Mouse (Mus musculus) embryonic stem cell, embryonic (primary cell): ENCODE results near the gene Tspyl2.
"Not testable (repeated sequence)": the region's sequence is repeated elsewhere in the genome, so short reads cannot be mapped to it uniquely, and the experiment has no call there.

Source experiments
- CTCF ChIA-PET, 4 experiments: fragments of 300-600 bp in 2 of 4; fragments of 350-600 bp in 2 of 4; sonication (Branson Sonifier 250); formaldehyde crosslinking; loops; one replicate each; lab custom pipeline; 2022; ENCODE audit warnings: inconsistent platforms in 2 of 4; lab: Charles Lee
- POLR2A ChIA-PET, 4 experiments: fragments of 300-600 bp in 2 of 4; fragments of 350-600 bp in 2 of 4; sonication (Branson Sonifier 250); formaldehyde crosslinking; loops; one replicate each; lab custom pipeline; 2022; ENCODE audit warnings: antibody characterized with exemption in 4 of 4, inconsistent platforms in 1 of 4; lab: Charles Lee

The Tspyl2 gene

DNA sequence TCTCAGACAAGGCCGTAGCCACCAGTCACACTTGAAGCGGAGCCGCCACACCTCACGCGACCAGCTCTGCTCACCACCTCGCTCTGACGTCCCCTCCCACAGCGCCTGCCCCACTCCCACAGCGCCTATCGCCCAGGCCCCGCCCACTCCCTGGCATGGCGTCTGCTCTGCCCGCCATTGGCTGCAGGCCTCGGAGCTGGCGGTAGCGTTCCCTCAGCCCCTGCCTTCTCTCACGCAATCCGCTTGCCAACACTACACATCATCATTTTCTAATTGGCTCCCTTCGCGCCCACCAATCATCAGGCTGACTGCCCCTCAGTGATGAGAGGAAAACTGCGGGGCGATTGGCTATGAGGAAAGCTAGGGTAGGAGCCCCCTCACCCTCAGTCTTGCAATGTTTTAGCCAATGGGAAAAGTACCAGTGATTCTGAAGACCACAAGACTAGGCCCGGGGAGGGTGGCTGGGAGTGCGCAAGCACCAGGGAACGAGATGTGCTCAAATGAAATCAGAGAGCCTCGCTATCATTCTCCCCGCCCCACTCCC is at the start of gene Tspyl2:
TSS of gene Tspyl2 (minus strand) at position 68 of the 544 bp plus-strand sequence.
- POLR2A ChIA-PET, result interaction anchor here in 3 of 4 experiments (0.5 to 4.6 kb wide), 38 partner anchors 9 to 1524 kb away, joined by 3 to 61 read pairs (median 4); partner anchors contain the start of genes Kantr (in 3 of the 3), Kdm5c (in 3 of the 3), Gpr143 (in 2 of the 3) and Gnl3l (in 1 of the 3)
- CTCF ChIA-PET, result no interaction called here

DNA sequence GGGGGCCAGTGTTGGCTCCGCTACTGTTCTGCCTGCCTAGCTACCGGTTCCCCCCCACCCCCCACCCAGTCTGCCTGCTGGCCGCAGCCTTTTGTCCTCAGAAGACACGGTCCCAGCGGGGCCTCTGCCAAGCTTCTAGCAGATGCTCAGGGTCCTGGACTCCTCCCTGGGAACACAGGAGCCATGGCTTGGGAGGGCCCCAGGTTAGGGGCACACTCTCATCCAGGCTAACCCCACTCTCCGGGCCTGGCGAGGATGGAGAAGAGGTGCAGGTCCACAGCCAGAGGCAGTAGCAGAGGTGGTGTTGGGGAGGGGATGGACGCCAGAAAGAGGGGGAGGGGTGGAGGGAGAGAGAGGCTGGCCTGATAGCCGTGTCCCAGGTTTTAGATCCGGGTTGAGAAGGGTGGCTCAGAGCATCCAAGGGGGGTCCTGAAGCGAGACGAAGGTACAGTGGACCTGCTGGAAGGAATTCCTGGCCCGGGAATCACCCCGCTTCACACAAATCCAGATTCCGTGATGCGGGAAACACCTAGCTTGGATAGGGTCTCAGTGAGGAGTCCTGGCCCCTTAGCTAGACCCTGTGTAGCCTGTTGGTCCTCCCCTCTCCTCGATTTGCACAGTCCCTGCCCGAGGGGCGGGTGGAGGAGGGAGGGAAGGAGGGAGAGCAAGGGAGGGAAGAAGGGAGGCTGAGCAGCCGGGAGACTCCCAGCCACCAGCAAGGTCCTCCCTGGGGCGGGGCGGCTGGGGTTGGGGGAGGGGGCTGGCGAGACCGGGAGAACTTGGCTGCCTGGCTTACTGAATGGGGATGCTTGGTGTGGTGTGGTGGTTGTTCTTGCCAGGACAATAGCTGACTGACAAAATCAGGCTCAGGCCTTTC is 26.4 kb upstream of the Tspyl2 start, which contains the start of gene Gpr173:
TSS of gene Gpr173 (minus strand) at position 308 of the 877 bp plus-strand sequence.
- ChIA-PET CTCF (interaction anchor here in 1 of 4 experiments (0.6 kb wide), 1 partner anchor 193 kb away, joined by 7 read pairs; no protein-coding TSS in a partner anchor), POLR2A (interaction anchor here in 3 of 4 experiments (0.6 to 2.3 kb wide), 6 partner anchors 9 to 1256 kb away, joined by 3 to 9 read pairs (median 3); partner anchors contain the start of gene Tspyl2 (in 1 of the 3))

DNA sequence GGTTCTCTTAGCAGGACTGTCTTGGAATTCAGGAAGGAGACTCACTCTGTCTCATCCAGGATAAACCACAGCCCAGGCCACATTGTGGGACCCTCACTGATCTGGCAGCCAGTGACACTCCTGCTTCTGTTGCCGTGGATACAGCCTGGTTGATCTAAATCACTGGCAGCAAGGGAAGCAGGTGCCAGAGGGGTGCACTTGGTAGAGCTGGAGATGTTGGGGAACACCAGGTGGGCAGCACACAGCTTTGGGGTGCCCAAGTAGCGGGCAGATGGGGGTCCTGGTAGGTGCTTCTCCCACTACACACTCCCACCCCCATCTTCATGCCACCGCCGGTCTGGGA is 25.8 kb upstream of the Tspyl2 start:
- POLR2A ChIA-PET, result interaction anchor here in 2 of 4 experiments (0.8 to 2.3 kb wide), 3 partner anchors 8 to 26 kb away, joined by 3 to 9 read pairs (median 3); partner anchors contain the start of gene Tspyl2 (in 1 of the 2)
- CTCF ChIA-PET, result interaction anchor here in 1 of 4 experiments (0.6 kb wide), 1 partner anchor 192 kb away, joined by 7 read pairs; no protein-coding TSS in a partner anchor

DNA sequence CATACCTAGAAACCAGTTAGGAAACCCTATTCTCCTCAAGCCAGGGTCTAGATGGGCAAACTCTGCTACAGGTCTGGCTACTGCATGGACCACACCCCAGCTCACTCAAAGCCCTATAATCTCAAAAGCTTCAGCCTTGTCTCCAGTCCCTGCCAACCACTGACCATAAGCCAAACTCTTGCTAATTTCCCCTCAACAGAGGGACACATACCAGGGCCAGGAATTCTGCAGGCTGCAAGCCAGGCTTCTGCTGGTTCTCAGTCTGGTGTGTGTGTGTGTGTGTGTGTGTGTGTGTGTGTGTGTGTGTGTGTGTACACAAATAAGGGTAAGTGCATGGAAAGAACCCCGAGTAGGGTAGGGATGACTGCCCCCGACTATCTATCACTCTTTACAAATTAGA is 24.2 kb upstream of the Tspyl2 start:
- ChIA-PET CTCF (no interaction called here), POLR2A (interaction anchor here in 1 of 4 experiments (0.7 kb wide), 1 partner anchor 12 kb away, joined by 5 read pairs; no protein-coding TSS in a partner anchor)

DNA sequence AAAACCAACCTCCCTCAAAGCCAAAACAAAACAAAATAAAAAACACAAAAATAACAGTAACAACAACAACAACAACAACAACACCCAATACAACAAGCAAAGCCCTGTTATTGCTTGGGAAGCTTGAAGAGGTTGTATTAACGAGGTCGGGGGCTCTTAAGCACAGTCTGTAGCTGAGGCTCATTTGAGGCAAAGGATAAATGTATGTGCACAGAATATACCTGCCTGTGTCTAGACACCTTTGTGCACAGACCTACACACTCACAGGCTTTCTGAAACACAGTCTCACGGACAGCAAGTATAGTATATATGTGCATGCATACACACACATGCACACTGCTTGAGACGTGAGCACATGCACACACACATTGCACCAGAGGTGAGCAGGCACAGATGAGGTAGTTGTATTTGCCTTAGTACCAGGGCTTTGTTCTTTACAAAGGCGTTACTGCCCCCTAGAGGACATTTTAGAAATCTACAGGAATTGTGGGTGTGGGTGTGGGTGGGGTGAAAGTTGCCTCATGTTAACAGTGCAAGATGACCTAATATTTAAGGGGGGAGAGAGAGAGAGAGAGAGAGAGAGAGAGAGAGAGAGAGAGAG is 10.4 kb upstream of the Tspyl2 start:
- POLR2A ChIA-PET, result interaction anchor here in 1 of 4 experiments (0.8 kb wide), 1 partner anchor 16 kb away, joined by 3 read pairs; no protein-coding TSS in a partner anchor
- CTCF ChIA-PET, result interaction anchor here in 2 of 4 experiments (0.6 to 1.1 kb wide), 2 partner anchors 26 to 481 kb away, joined by 3 to 5 read pairs; partner anchors contain the start of gene Kantr (in 1 of the 2)

DNA sequence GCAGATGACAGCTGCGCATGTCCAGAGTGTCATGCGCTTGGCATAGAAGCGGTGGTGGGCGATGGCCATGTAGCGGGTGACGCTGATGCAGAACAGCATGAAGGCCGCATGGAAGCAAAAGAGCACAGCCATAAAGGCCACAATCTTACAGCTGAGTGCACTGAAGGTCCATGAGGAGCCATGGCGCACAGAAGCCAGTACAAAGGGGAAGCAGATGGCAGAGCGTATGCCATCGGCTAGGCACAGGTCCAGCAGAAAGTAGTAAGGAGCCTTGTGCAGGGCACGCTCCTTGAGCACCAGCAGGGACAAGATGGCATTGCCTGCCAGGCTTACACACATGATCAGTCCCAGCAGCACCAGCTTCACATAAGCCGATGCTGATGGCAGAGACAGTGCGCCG is 4.8 kb upstream of the Tspyl2 start:
- ChIA-PET POLR2A (interaction anchor here in 2 of 4 experiments (0.6 to 3.0 kb wide), 4 partner anchors 10 to 22 kb away, joined by 3 to 16 read pairs (median 8); partner anchors contain the start of gene Gpr173 (in 1 of the 2)), CTCF (no interaction called here)

DNA sequence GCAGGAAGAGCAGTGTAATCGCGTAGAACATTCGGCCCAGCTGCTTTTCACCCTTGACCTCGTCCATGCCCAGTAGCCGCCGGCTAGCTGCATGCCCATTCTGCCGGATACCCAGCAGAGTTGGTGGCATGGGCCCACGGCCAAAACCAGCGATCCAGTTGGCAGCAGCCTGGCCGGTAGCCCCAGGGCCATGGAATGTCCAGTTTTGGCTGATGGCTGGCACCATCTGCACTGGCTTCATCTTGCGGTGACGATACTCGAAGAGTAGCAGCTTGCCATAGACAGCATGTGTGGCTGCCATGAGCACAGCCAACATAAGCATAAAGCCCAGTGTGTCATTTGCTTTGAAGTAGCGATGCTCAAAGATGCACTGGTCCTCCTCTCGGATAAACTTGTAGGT is 4.4 kb upstream of the Tspyl2 start:
- POLR2A ChIA-PET, result interaction anchor here (0.8 to 3.0 kb wide), 6 partner anchors 10 to 19 kb away, joined by 3 to 16 read pairs (median 5); partner anchors contain the start of gene Kantr (in 2 of the 4)
- CTCF ChIA-PET, result no interaction called here

DNA sequence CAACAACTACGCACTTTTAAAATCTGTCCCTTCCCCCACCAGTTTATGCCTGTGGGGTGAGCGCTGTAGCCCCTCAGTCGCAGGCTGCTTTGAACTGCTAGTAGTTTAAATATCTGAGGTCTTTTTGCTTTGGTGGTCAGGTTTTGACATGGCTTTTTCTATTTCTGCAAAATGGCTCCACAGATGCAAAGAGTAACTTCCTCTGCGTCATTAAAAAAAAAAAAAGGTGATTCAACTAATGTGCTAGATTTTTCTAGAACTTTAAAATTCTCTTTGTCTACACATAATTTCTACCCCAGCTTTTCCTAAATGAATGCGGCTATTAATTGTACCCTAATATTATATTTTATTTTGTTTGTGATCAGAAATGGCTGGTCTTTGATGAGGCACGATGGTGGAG is 678 bp upstream of the Tspyl2 start:
- ChIA-PET CTCF (no interaction called here), POLR2A (interaction anchor here in 3 of 4 experiments (0.6 to 4.6 kb wide), 37 partner anchors 9 to 1326 kb away, joined by 3 to 61 read pairs (median 4); partner anchors contain the start of genes Kantr (in 3 of the 3), Kdm5c (in 3 of the 3), Gpr143 (in 2 of the 3) and Gnl3l (in 1 of the 3))

DNA sequence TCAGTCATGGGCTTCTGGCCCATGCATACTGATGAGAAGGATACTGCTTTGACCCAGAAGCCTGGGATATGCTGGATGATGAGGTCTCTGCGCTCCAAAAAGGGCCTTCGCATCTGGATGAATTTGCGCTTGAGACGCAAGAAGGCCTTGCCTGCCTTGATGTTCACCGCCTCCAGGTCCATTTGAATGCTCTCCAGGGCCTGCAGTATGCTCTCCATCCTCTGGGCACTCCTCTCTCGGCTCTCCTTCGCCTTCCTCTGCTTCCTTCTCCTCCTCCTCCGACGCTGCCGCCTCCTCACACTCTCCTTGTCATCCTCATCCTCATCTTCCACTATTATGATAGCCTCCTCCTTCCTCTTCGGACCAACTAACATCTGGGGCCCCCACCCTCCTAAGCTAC is 729 bp downstream of the Tspyl2 start:
- ChIA-PET CTCF (no interaction called here), POLR2A (interaction anchor here in 2 of 4 experiments (1.0 to 4.6 kb wide), 7 partner anchors 14 to 821 kb away, joined by 6 to 61 read pairs (median 8); partner anchors contain the start of genes Gpr143 (in 2 of the 2), Kantr (in 2 of the 2), Kdm5c (in 1 of the 2) and Phf8 (in 1 of the 2))

DNA sequence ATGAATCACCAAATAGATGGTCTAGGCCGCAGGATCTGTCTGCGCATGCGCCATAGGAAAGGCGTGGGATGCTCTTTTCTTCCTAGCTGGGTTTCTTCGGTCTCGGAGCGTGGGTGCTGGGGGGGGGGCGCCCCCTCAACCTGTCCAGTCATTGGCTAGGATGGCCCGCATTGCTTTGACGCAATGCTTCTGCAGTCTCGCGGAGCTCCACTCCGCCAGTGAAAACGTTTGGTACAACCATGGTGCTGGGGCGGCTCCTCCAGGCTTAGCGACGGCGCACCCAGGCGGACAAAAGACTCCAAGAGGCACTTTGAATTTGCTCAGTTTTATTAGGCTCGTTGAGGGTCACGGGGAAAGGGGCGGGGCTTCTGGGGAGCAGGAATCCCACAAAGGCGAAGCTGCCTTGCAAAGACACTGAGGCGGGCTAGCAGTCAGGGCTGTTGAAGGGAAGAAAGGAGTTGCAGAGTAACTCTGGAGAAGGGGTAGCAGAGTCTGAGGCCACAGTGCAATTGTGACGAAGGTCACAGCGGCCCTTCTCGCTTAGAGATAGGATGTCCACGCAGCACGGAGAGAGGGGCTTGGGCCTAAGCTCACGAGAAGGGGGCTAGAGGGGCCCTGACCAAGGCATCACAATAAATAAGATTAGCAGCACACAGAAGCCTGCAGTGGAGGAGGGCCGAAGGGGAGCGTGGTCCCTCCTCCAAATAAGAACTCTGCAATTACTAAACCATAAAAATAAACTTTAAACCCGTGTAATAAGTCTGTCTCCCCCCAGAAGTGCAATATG is 5.5 kb downstream of the Tspyl2 start:
- ChIA-PET POLR2A (interaction anchor here (0.5 to 3.5 kb wide), 63 partner anchors 9 to 1748 kb away, joined by 3 to 101 read pairs (median 4); partner anchors contain the start of genes Kantr (in 3 of the 4), Kdm5c (in 3 of the 4), Gnl3l (in 1 of the 4) and Gpr143 (in 1 of the 4)), CTCF (interaction anchor here in 3 of 4 experiments (0.6 to 1.5 kb wide), 6 partner anchors 8 to 446 kb away, joined by 3 to 6 read pairs (median 4); partner anchors contain the start of gene Kantr (in 2 of the 3))

DNA sequence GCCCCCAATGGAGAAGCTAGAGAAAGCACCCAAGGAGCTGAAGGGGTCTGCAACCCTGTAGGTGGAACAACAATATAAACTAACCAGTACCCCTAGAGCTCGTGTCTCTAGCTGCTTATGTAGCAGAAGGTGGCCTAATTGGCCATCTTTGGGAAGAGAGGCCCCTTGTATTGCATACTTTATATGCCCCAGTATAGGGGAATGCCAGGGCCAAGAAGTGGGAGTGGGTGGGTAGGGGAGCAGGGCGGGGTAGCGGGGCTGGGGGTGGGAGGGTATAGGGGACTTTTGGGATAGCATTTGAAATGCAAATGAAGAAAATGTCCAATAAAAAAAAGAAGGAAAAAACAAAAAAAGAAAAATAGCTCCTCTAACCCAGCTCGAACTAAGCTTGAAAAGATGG is 6.1 kb downstream of the Tspyl2 start:
- ChIA-PET POLR2A (interaction anchor here (0.5 to 3.5 kb wide), 52 partner anchors 9 to 1748 kb away, joined by 3 to 101 read pairs (median 4); partner anchors contain the start of genes Kantr (in 3 of the 4), Kdm5c (in 2 of the 4), Gnl3l (in 1 of the 4) and Gpr143 (in 1 of the 4)), CTCF (interaction anchor here in 3 of 4 experiments (0.6 to 1.5 kb wide), 4 partner anchors 9 to 447 kb away, joined by 3 to 6 read pairs (median 4); partner anchors contain the start of gene Kantr (in 2 of the 3))

DNA sequence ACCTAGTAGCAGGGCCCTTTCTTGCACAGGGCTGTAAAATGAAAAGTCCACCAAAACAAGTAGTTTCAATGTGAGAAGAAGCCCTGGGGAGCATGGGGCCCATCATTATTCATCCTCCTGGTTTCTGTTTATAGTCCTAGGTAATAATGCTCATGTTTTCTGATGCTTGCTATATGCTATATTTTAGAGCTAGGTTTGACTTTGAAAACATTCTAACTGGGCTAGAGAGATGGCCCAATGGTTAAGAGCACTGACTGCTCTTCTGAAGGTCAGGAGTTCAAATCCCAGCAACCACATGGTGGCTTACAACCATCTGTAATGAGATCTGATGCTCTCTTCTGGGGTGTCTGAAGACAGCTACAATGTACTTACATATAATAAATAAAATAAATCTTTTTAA is 12.8 kb downstream of the Tspyl2 start:
- CTCF ChIA-PET, result not testable (repeated sequence)
- POLR2A ChIA-PET, result interaction anchor here in 2 of 4 experiments (0.6 to 2.2 kb wide), 2 partner anchors 13 to 435 kb away, joined by 4 to 9 read pairs; partner anchors contain the start of gene Tspyl2 (in 1 of the 2)

DNA sequence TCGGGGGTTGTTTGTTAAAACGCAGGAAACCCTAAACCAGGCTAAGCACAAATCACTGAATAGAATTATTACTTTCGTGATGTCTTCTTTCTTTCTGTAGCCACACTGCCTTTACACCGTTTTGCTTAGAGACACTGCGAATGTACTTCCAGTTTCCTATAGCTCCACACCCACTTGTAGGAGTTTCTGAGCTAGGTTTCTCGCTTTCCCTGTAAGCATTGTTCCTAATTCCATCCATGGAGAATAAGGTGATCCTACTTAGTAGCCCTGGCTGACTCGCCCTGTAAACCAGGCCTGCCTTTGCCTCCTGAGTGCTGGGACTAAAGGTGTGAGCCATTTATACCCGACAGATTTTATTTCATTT is 14.6 kb downstream of the Tspyl2 start:
- POLR2A ChIA-PET, result interaction anchor here in 3 of 4 experiments (0.6 to 3.6 kb wide), 31 partner anchors 9 to 1739 kb away, joined by 3 to 101 read pairs (median 4); partner anchors contain the start of genes Kdm5c (in 3 of the 3), Tspyl2 (in 3 of the 3), Phf8 (in 2 of the 3) and Gnl3l (in 1 of the 3)
- CTCF ChIA-PET, result interaction anchor here in 2 of 4 experiments (1.3 to 1.5 kb wide), 3 partner anchors 9 to 180 kb away, joined by 4 to 5 read pairs (median 4); no protein-coding TSS in a partner anchor

DNA sequence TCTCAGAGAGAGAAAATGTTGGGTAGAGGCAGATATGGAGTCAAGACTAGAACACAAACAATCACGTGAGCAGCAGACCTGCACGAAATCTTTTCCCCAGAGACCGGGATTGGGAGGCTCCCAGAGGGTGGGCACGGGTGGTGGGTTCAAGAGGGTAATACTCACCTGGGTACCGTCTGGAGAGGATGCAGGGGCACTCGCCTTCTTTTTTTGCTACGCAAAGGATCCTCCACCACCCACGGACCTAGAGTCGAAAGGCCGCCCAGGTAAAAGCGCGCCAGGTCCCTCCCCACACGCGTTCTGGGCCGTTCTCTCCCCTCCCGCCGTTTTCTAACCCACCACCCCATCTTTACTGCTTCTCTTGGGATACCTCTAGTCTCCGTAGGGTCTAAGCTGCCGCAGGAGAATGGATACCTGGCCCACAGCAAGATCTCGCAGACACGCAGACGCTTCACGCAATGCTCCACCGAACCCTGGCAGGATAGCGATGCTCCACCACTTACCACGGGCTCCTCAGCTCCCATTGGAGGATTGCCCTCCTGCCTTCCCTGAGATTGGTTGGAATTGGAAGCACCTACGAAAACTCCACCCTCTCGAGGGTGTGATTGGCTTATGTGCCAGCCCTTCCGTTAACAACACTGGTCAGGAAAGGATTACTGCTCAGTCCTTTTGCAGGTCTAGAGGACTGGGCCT is 15.1 kb downstream of the Tspyl2 start, which contains the start of gene Kantr:
TSS of gene Kantr (minus strand) at position 500 of the 693 bp plus-strand sequence.
- ChIA-PET POLR2A (interaction anchor here in 3 of 4 experiments (0.5 to 3.6 kb wide), 32 partner anchors 8 to 1739 kb away, joined by 3 to 101 read pairs (median 4); partner anchors contain the start of genes Kdm5c (in 3 of the 3), Tspyl2 (in 3 of the 3), Phf8 (in 2 of the 3) and Gnl3l (in 1 of the 3)), CTCF (interaction anchor here in 2 of 4 experiments (1.0 to 1.5 kb wide), 4 partner anchors 9 to 180 kb away, joined by 3 to 5 read pairs (median 4); no protein-coding TSS in a partner anchor)

DNA sequence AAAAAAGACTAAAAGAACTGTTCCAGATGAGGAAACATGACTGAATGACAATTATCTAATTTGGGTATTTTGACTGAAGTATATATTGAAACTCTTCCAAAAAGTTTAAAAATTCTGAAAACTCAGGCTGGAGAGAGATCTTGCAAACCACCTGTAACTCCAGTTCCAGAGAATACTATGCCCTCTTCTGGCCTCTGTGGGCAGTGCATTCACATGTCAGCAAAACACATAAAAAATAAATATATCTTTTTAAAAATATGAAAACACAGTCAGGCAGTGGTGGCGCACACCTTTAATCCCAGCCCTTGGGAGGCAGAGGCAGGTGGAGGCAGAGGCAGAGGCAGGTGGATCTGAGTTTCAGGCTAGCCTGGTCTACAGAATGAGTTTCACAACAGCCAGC is 18.6 kb downstream of the Tspyl2 start:
- POLR2A ChIA-PET, result interaction anchor here in 1 of 4 experiments (0.7 kb wide), 1 partner anchor 19 kb away, joined by 3 read pairs; no protein-coding TSS in a partner anchor
- CTCF ChIA-PET, result no interaction called here
